Mouse (Mus musculus) spleen, adult 2 months (tissue): Measurements from ENCODE around the gene Aoc3.

Experiments used
- CTCF ChIP-seq: fragments of 200-500 bp; IDR thresholded peaks from 2 replicates; pipeline ENCODE4 v1.5.1; 2011; ENCODE audit warnings: mild to moderate bottlenecking, inconsistent platforms; ENCODE audit not compliant: insufficient read depth, insufficient read length, insufficient replicate concordance; ENCODE audit errors: extremely low read depth
- POLR2A ChIP-seq: fragments of 200-500 bp; IDR thresholded peaks from 2 replicates; pipeline ENCODE4 v1.6.1; 2011; ENCODE audit warnings: low read depth, low read length, inconsistent platforms

DNA sequence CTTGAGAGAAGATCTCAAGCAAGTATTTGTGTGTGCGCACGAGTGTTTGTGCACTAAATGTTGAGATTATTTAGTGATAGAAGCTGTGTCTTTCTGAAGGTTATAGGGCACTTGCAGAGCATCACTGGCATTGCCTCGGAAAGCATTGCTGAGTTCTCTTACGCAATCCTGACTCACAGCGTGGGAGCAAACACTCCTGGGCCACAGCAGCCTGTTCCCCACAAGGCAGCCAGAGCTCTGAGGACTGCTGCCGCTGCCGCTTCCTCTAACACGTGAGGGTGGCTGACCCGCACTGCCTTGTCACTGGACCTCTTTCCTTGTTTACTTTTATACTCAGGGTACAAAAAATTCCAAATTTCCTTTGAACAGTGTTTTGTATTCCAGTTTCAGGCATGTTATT, 43.1 kb upstream of the Aoc3 start:
- TF ChIP-seq CTCF, result no peak
- no peak for TF ChIP-seq POLR2A
